In the genomic region with DNA sequence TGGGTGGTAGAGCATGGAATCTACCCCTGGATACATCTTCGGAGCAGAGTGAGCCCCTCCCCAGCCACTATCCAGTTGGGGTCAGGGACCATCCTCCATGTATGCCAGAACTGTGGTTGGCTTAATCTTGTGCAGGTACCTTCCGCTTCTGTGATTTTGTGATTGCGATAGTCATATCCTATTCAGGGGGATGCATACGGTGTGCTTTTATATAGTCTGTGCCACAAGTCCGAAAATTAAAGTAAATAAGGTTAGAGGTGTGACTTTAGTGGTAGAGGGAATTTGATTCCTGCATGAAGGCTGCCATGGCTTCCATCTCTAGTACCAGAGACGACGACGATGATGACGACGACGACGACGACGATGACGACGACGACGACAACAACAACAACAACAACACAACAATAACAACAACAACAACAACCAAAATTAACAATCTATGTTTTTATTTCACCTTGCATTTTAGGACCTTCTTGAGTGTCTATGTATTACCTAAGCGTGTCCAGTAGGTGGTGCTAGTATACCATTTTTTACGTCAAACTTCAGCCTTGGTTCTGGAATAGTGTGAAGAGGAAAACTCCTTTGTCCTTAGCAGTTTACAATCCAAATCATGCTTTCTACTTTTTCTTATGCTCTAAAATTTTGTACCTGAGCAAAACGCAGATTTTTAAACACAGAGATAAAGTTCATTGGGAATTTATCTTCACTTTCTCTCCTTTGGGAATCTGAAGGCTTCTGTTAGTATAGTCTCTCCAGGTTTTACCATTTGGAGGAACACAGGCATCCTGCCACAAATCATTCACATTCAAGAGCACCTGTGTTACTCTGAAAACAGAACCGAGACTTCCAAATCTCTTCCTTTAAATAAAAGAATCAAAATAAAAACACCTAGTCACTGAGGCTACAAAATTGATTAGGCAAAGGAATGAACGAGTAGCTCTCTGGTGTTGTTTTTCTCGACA, we compare ENCODE assay signal across 8 mouse cellular contexts.
DNase-seq lines count a peak whose midpoint lies in the region; ATAC-seq lines count a peak whose summit lies in the region.

No protein-coding gene starts in this region.

- WGBS in hindbrain, embryonic 15.5 days, result 38% methylated on average over 24 of the region's 24 CpGs
- WGBS in neural tube, embryonic 15.5 days, result 37% methylated on average over 24 of the region's 24 CpGs

- H3K9ac ChIP-seq in hindbrain, embryonic 15.5 days, result no peak overlapping the region
- no peak overlapping the region for H3K9ac ChIP-seq in neural tube, embryonic 15.5 days (replicated peaks)

- no peak overlapping the region for H3K4me3 ChIP-seq in hindbrain, embryonic 15.5 days
- no peak overlapping the region for H3K4me3 ChIP-seq in neural tube, embryonic 15.5 days (replicated peaks)

- peak; percentile 66 for DNase-seq in heart, adult 11 months
- no peak for DNase-seq in heart, postnatal 25 days (ENCODE audit: low spot score)
- DNase-seq in 416B (ENCODE audit: low read depth) (peak; percentile 70), adipocyte (ENCODE audit: low spot score) (peak; percentile 62)
- DNase-seq in urinary bladder, postnatal 14 days (ENCODE audit: low spot score), result no peak
- DNase-seq in urinary bladder, postnatal 36 days (ENCODE audit: low spot score in 2 of 2), result no peak

- ATAC-seq in hindbrain, embryonic 15.5 days (ENCODE audit: low FRiP score, low read depth), result peak; percentile 61
- peak; percentile 87; the same call in 1 of the 2 replicates for ATAC-seq in neural tube, embryonic 15.5 days (ENCODE audit: low FRiP score)

- H3K27me3 ChIP-seq in hindbrain, embryonic 15.5 days, result no peaks in the 10 kb centered on the region
- H3K27me3 ChIP-seq in neural tube, embryonic 15.5 days (replicated peaks), result no peaks in the 10 kb centered on the region

- no peaks in the 10 kb centered on the region for H3K4me1 ChIP-seq in hindbrain, embryonic 15.5 days (replicated peaks)
- H3K4me1 ChIP-seq in neural tube, embryonic 15.5 days, result no peaks in the 10 kb centered on the region

- H3K36me3 ChIP-seq in hindbrain, embryonic 15.5 days, result no peaks in the 10 kb centered on the region
- H3K36me3 ChIP-seq in neural tube, embryonic 15.5 days, result no peaks in the 10 kb centered on the region

- H3K9me3 ChIP-seq in hindbrain, embryonic 15.5 days, result no peaks in the 10 kb centered on the region
- no peaks in the 10 kb centered on the region for H3K9me3 ChIP-seq in neural tube, embryonic 15.5 days (replicated peaks)

- H3K4me2 ChIP-seq in hindbrain, embryonic 15.5 days, result 0 out of 2 replicates have a peak overlapping the region, but pooled peaks have one; percentile 20
- no peak overlapping the region for H3K4me2 ChIP-seq in neural tube, embryonic 15.5 days

- intact Hi-C loops in heart, postnatal 25 days (cut with DNase I), result loop anchor here (1.0 to 10.0 kb wide), 4 partner anchors 153 to 1243 kb away; no protein-coding TSS in a partner anchor

- H3K27ac ChIP-seq in hindbrain, embryonic 15.5 days (replicated peaks), result no peak overlapping the region
- H3K27ac ChIP-seq in neural tube, embryonic 15.5 days (replicated peaks), result no peak overlapping the region

Comparison
In these comparisons a context has a peak if more than half of its experiments do, and no peak if none do; other contexts are left out.
1. DNase-seq: peak in heart, adult 11 months (single experiment), 416B (single experiment) and adipocyte (single experiment); none in heart, postnatal 25 days (single experiment), urinary bladder, postnatal 14 days (single experiment) and urinary bladder, postnatal 36 days (0 of 2).